Mouse (Mus musculus) cerebellum, adult 11-12 months (tissue): ENCODE data around the gene Alpk3.
"Not testable (repeated sequence)": the region's sequence is repeated elsewhere in the genome, so short reads cannot be mapped to it uniquely, and the experiment has no call there.

ENCODE experiments used
- DNase-seq: peaks from one replicate; pipeline ENCODE4 v3.0.0; 2022

Alpk3 gene

GRCm38 (mm10) chr7:81133416-81133815, 76.0 kb downstream of the Alpk3 start:
- no peak for DNase-seq

- no peak for DNase-seq
Measured at GRCm38 (mm10) chr7:81133941-81134340, 76.5 kb downstream of the Alpk3 start.

GRCm38 (mm10) chr7:81134614-81135067, 77.2 kb downstream of the Alpk3 start:
- DNase-seq, result peak; percentile 16

- DNase-seq, result no peak
Measured at GRCm38 (mm10) chr7:81137292-81137691, 79.9 kb downstream of the Alpk3 start.

- no peak for DNase-seq
Measured at GRCm38 (mm10) chr7:81139100-81139499, 81.7 kb downstream of the Alpk3 start.

GRCm38 (mm10) chr7:81139671-81140404, 82.4 kb downstream of the Alpk3 start:
- DNase-seq, result no peak

- DNase-seq, result no peak
Measured at GRCm38 (mm10) chr7:81141541-81141940, 84.1 kb downstream of the Alpk3 start.

GRCm38 (mm10) chr7:81143056-81143455, 85.7 kb downstream of the Alpk3 start:
- not testable (repeated sequence) for DNase-seq

GRCm38 (mm10) chr7:81149759-81150158, 92.4 kb downstream of the Alpk3 start:
- no peak for DNase-seq

GRCm38 (mm10) chr7:81151216-81151615, 93.8 kb downstream of the Alpk3 start:
- DNase-seq, result no peak

GRCm38 (mm10) chr7:81152306-81152705, 94.9 kb downstream of the Alpk3 start:
- DNase-seq, result no peak

GRCm38 (mm10) chr7:81152826-81153225, 95.4 kb downstream of the Alpk3 start:
- no peak for DNase-seq

- no peak for DNase-seq
Measured at GRCm38 (mm10) chr7:81153327-81153726, 95.9 kb downstream of the Alpk3 start.

GRCm38 (mm10) chr7:81154244-81154643, 96.8 kb downstream of the Alpk3 start:
- DNase-seq, result not testable (repeated sequence)

- peak; percentile 15 for DNase-seq
Measured at GRCm38 (mm10) chr7:81154960-81155359, 97.6 kb downstream of the Alpk3 start.
